Mouse (Mus musculus) testis, adult 2 months (tissue): Measurements from ENCODE around the gene Zfp574. TPM values are rescaled to one million over a fixed set of nuclear protein-coding genes. Genes with fewer than 3 reads are reported as not detected.

Experiments used
- H3K27ac ChIP-seq: fragments of 200-500 bp; 2 replicates; pipeline ENCODE4 v1.5.1; 2012; ENCODE audit warnings: low read depth, low read length; ENCODE audit not compliant: control insufficient read depth, insufficient read depth
- H3K27me3 ChIP-seq: fragments of 200-500 bp; 2 replicates; pipeline ENCODE4 v1.6.1; 2012; ENCODE audit warnings: mild to moderate bottlenecking, low read length, moderate library complexity; ENCODE audit not compliant: control insufficient read depth, insufficient read depth
- H3K36me3 ChIP-seq: fragments of 200-500 bp; 2 replicates; pipeline ENCODE4 v1.6.1; 2012; ENCODE audit warnings: mild to moderate bottlenecking, low read length; ENCODE audit not compliant: control insufficient read depth, insufficient read depth
- H3K4me1 ChIP-seq: fragments of 200-500 bp; 2 replicates; pipeline ENCODE4 v1.6.1; 2012; ENCODE audit warnings: low read length; ENCODE audit not compliant: control insufficient read depth, insufficient read depth
- H3K4me3 ChIP-seq: fragments of 200-500 bp; 2 replicates; pipeline ENCODE4 v1.5.1; 2012; ENCODE audit warnings: low read depth, mild to moderate bottlenecking, low read length, moderate library complexity, mixed read lengths; ENCODE audit not compliant: control insufficient read depth
- CTCF ChIP-seq: fragments of 200-500 bp; IDR thresholded peaks from 2 replicates; pipeline ENCODE4 v1.5.1; 2012; ENCODE audit warnings: low read depth, mild to moderate bottlenecking, inconsistent platforms, low read length, moderate library complexity; ENCODE audit not compliant: control insufficient read depth, insufficient read depth, insufficient replicate concordance
- POLR2A ChIP-seq: fragments of 200-500 bp; IDR thresholded peaks from 2 replicates; pipeline ENCODE4 v1.6.1; 2012; ENCODE audit warnings: low read depth, mild to moderate bottlenecking, inconsistent platforms, low read length, moderate library complexity; ENCODE audit not compliant: control insufficient read depth
- polyA plus RNA-seq: library from polyadenylated mRNA; depleted of rRNA; stranded (reverse); fragments of >200 nt; gene quantifications from 2 replicates; pipeline ENCODE4 v1.2.3, GENCODE M21; 2012

Gene Zfp574
- polyA plus RNA-seq, 1 experiment: 267 TPM

DNA sequence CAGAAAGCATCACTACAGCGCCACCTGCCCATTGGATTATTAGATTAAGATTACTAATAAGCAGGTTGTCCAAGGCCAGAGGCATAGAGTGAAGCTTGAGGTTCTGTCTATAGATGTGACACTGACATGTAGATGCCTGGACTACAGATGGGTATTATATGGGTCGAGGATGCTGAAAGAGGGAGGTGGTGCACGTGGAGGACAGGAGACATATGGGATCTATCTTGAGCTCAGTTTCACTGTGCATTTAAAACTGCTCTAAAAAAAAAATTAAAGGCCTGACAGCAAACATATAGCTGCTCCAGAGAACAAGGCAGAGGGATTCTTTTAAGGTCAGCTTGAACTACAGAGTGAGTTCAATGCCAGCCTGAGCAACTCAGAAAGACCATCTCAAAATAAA is 25.8 kb downstream of the Zfp574 start:
- no peak for TF ChIP-seq POLR2A
- TF ChIP-seq CTCF: no peak
- peaks cover 21% of the 10 kb centered on the region for H3K4me1 ChIP-seq
- no peaks in the 10 kb centered on the region for H3K27me3 ChIP-seq
- peak overlapping the region; percentile 66 for H3K4me3 ChIP-seq
- H3K27ac ChIP-seq: peak overlapping the region; percentile 0
- no peaks in the 10 kb centered on the region; the same call in 1 of the 2 replicates for H3K36me3 ChIP-seq

DNA sequence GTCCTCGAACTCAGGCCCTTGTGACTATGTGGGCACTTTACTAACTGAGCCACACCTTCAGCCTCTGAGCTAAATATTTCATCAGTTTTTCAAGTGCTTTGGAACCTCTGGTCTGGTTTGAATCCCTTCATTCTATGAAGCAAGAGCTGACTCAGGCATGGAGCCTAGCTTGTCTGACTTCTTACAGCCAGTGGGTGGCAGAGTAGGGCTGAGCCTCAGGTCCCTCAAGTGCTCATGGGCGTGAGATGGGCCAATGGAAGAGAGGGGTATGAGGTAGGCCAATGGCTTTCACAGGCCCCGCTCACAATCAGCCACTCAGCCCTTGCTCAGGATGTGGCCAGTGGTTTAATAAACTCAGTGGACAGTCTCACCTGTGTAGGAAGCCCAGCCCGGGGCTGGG is 27.2 kb downstream of the Zfp574 start:
- H3K36me3 ChIP-seq: no peaks in the 10 kb centered on the region; the same call in 1 of the 2 replicates
- H3K27me3 ChIP-seq: no peaks in the 10 kb centered on the region
- H3K4me1 ChIP-seq: peaks cover 21% of the 10 kb centered on the region
- H3K4me3 ChIP-seq: no peak overlapping the region
- peak overlapping the region; percentile 89 for H3K27ac ChIP-seq
- TF ChIP-seq POLR2A (no peak), CTCF (peak; percentile 4; the same call in 1 of the 2 replicates)

DNA sequence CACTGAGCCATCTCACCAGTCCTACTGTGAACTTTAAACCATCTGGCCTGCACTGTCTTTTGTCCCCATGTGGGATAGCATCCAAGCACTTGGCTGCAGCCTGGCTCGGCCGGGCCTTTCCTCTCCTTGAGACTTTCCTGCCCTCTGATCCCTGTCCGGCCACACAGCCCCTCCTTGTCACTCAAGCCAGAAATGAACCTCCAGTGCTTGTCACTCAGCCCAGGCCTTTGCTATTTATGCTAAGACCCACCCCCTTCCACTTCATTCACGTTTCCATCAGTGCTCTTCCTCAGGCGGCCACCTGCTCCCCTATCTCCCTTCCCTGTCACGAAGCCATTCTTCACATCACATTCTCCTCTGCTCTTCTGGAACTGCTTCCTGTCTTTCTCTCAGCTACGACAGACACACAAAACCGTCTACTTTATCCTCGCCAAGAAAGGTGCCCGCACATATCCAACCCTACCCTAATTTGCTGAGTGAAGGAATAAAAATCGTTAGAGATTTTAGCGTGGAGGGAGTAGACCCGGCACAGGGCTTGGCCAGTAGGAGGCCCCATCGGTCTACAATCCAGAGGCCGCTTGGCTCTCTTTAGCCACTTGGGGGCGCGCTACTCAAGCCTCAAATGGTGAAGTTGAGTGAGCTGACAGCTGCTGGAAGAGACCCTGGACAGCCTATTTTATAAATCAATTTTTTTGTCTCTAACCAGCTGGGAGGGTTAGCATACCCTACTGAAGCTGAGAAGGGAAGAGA is 33.2 kb downstream of the Zfp574 start:
- Histone ChIP-seq H3K4me1 (peaks cover 12% of the 10 kb centered on the region), H3K27ac (no peak overlapping the region), H3K36me3 (no peaks in the 10 kb centered on the region), H3K4me3 (no peak overlapping the region), H3K27me3 (no peaks in the 10 kb centered on the region)
- TF ChIP-seq POLR2A (no peak), CTCF (peak; percentile 63; the same call in 1 of the 2 replicates)

DNA sequence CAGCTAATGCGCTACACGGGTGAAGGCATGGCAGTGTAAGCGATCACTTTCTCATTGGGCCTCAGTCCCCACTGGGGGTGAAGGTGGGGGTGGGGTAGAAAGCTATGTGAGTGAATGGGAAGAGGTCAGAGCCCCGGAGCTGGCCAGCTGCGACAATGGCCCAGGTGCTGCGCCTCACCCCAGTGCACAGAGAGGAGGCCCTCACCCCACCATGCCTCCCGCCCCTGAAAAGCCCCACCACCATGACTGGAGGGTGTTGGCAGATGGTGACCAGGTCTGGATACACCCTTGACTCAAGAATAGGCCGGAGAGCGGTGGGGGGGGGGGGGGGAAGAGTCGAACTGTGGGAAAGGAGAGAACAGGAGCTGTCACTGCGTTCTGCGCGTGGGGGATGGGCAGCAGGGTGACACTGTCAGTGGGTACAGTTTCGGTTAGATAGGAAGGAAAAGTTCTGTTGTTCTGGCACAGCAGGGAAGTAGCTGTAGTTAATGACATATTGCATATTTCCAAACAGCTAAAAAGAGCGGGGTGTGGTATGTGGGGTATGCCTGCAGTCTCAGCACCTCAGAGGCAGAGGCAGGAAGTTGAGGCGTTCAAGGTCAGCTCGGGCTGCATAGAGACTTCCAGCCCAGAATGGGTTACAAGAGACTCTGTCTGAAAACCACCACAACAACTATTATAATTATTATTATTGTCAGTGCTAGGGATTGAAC is 34.6 kb downstream of the Zfp574 start:
- Histone ChIP-seq H3K27me3 (no peaks in the 10 kb centered on the region), H3K27ac (no peak overlapping the region), H3K4me3 (no peak overlapping the region), H3K4me1 (peaks cover 14% of the 10 kb centered on the region), H3K36me3 (no peaks in the 10 kb centered on the region)
- TF ChIP-seq POLR2A (no peak), CTCF (no peak)

DNA sequence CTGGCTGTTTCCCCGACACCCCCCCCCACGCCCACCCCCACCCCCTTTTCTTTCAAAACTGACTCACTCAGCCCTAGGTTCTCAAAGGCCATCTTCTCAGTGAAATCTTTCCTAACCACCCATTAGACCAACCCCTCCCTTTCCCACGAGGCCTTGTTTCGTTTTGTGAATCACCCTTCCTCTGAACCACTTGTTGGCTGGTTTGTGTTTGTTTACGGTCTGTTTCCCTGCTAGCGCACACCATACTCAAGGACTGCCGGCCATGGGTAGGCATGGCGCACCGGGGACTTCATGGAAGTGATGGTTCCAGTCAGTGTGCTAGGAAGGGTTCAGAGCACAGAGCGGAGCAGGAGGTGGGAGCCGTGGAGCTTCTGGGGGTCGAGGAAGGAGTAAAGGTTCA is 37.0 kb downstream of the Zfp574 start:
- H3K4me3 ChIP-seq: no peak overlapping the region

DNA sequence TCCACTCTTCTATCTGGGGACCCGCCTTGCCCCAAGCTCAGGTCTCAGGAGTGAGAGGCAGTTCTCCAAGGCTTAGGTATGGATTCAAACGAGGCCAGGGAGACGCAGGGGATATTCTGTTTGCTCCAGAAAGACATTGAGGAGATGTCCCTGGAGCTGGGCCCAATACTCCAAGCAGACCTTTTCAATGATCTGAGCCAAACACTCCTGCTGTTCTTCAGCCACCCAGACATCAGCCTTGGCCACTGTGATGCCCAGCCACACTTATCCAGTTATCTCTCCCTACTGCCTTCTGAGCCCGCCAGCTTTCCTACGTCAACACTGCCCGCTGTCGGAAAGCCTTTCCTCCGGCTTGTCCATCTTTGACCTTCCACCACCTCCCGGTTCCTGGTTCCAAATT is 38.0 kb downstream of the Zfp574 start:
- Histone ChIP-seq H3K4me3 (no peak overlapping the region), H3K27ac (no peak overlapping the region), H3K4me1 (peaks cover 14% of the 10 kb centered on the region), H3K27me3 (no peaks in the 10 kb centered on the region), H3K36me3 (no peaks in the 10 kb centered on the region)
- TF ChIP-seq POLR2A: no peak
- TF ChIP-seq CTCF: no peak

More for the DNA sequence above, 37.0 kb downstream of the Zfp574 start:
- Histone ChIP-seq H3K27me3 (no peaks in the 10 kb centered on the region), H3K27ac (no peak overlapping the region), H3K36me3 (no peaks in the 10 kb centered on the region), H3K4me1 (peaks cover 14% of the 10 kb centered on the region)
- TF ChIP-seq CTCF (no peak), POLR2A (no peak)

DNA sequence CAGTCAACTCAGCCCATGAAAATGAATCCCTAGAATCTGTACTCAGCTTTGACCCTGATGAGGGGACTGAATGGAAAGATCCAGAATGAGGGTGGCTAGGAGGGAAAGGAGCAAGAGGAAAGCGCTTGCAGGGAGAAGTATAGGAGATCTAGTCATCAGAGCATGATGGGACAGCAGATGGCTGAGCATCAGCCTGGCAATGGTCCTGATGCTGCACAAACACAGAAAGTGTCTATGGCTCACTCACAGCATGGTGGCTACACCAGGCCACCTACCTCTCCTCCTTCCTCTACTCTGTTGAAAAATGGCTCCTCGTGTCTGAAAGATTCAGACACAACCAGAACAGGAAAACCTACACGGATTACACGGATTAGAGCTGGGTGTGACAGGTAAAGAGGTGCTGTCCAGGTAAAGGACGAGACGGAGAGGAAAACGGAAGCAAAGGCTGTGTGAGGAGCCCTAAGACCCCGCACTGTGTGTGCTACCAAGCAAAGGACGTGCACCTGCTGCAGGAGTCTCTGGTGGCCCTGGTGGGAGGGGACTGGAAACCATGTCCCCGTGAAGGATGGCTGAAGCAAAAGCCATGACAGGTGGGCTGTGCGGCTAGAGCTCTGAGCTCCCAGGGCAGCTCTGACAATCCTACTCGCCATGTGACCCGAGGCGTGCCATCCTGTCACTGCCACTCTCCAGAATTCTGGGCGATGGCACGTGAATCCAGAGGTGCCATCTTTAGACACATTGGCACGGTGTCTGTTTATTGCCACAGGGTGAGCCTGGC is 40.0 kb downstream of the Zfp574 start:
- TF ChIP-seq POLR2A (no peak), CTCF (no peak)
- H3K27ac ChIP-seq: no peak overlapping the region
- no peaks in the 10 kb centered on the region for H3K27me3 ChIP-seq
- peaks cover 14% of the 10 kb centered on the region for H3K4me1 ChIP-seq
- no peaks in the 10 kb centered on the region for H3K36me3 ChIP-seq
- H3K4me3 ChIP-seq: no peak overlapping the region
